Mouse (Mus musculus): ENCODE measurements at regions not wholly inside any gene's neighbourhood (a gene's known extent, or its start where the extent isn't known, plus 50 kb on each side); places are given as distances from the start of the nearest gene placed in this dataset.

DNA sequence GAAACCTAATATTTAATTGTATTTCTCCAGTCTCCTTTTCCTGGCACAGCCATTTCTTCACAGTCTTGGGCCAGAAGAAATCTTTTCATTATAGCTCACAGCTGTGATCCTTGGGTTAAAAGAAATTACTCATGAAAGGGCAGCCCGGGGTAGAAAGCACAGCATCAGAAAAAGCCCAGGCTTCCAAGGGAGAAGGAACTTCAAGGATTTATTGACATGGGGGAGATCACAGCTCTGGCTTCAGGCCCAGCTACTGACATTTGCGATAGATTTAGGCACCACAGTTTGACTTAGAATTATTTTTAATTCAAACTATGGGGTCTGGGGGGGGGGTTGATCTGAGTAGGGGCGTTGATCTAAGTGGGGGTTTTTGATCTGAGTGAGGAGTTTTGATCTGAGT, 291.3 kb downstream of the Gm9195 start:
- Histone ChIP-seq H3K9me3 (replicated peaks) (no peaks in the 10 kb centered on the region), H3K4me2 (no peak overlapping the region), H3K4me1 (replicated peaks) (no peaks in the 10 kb centered on the region), H3K4me3 (no peak overlapping the region), H3K36me3 (no peaks in the 10 kb centered on the region), H3K27ac (no peak overlapping the region), H3K9ac (no peak overlapping the region), H3K27me3 (no peaks in the 10 kb centered on the region)
- no peak for ATAC-seq (replicated peaks; ENCODE audit: insufficient number of reproducible peaks, insufficient read depth, low FRiP score, low read depth)
- 75% methylated on average over 3 of the region's 3 CpGs for WGBS

DNA sequence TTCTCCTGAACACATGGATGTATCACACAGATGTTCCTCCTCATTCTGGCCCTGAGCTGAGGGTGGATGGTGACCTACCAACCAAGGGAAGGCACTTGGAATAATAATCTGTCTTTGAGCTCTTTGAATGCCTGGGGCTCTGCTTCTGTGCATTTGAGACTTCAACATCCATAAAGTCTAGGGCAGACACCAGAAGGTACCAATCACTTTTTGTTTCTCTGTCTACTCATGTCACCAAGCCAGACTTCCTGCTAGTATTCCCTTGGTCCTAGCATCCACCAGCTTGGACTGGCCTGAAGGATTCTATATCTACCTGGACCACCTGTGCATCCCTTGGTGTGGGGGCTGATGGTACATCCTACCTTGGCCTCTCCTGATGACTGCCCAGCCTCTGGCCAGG, 291.7 kb downstream of the Gm9195 start:
- Histone ChIP-seq H3K27ac (no peak overlapping the region), H3K9ac (no peak overlapping the region), H3K4me3 (no peak overlapping the region), H3K27me3 (no peaks in the 10 kb centered on the region), H3K9me3 (replicated peaks) (no peaks in the 10 kb centered on the region), H3K4me2 (no peak overlapping the region), H3K4me1 (replicated peaks) (no peaks in the 10 kb centered on the region), H3K36me3 (no peaks in the 10 kb centered on the region)
- no peak for ATAC-seq (replicated peaks; ENCODE audit: insufficient number of reproducible peaks, insufficient read depth, low FRiP score, low read depth)

DNA sequence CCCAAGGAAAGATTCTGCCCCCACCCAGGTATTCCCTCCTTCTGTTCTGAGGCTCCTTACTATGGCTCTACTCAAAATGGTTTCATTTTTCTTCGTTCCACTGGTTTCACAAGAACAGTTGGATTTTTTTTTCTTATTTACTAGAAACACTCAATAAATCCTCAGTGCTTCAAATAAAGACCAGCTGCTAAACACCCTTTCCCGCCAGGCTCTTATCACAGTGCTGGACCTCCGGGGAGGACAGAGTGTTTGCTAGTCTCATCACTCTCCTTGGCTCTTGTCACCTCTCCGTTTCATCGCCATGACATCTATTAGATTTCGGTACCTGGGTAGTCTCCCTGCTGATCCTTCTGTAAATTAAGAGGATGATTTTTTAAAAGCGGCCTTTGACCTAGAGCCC, 293.7 kb downstream of the Gm9195 start:
- no peak overlapping the region for H3K4me3 ChIP-seq
- no peak for ATAC-seq (replicated peaks; ENCODE audit: insufficient number of reproducible peaks, insufficient read depth, low FRiP score, low read depth)
- H3K4me2 ChIP-seq: no peak overlapping the region
- H3K9ac ChIP-seq: no peak overlapping the region
- no peaks in the 10 kb centered on the region for H3K9me3 ChIP-seq (replicated peaks)
- no peaks in the 10 kb centered on the region for H3K4me1 ChIP-seq (replicated peaks)
- H3K36me3 ChIP-seq: no peaks in the 10 kb centered on the region
- WGBS: 27% methylated on average over 7 of the region's 7 CpGs
- no peak overlapping the region for H3K27ac ChIP-seq
- no peaks in the 10 kb centered on the region for H3K27me3 ChIP-seq

DNA sequence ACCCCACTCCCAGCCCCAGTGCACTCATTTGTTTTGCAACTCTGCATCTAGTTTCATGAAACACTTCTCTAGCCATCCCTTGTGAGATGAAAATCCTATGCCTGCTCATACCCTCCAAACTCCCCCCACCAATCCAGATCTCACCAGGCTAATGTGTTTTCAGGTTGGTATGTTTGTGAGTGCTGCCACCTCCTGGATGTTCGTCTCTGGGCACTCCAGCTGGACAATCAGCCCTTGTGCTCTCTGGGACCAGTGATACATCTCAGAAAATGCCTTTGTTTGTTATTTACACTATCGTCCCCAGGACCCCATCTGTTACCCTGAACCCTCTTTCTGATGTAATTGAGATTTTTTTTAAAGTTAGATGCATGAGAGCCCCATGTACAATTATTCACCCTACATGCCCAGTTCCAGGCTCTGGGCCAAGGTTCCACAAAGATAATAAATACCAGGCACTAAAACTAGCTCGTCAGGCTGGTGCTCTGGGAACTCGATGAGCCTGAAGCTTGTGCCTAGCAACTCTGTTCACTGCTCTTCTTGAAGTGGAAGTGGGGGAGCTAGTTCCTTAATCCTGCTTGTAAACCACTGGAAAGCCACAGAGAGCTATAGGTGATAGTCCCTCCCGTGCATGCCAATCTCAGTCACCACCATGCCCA, 304.2 kb downstream of the Gm9195 start:
- Histone ChIP-seq H3K4me1 (replicated peaks) (no peaks in the 10 kb centered on the region), H3K4me2 (no peak overlapping the region), H3K9ac (no peak overlapping the region), H3K4me3 (no peak overlapping the region), H3K27ac (no peak overlapping the region), H3K36me3 (no peaks in the 10 kb centered on the region), H3K9me3 (replicated peaks) (no peaks in the 10 kb centered on the region), H3K27me3 (no peaks in the 10 kb centered on the region)
- no peak for ATAC-seq (replicated peaks; ENCODE audit: insufficient number of reproducible peaks, insufficient read depth, low FRiP score, low read depth)
- 26% methylated on average over 5 of the region's 5 CpGs for WGBS

DNA sequence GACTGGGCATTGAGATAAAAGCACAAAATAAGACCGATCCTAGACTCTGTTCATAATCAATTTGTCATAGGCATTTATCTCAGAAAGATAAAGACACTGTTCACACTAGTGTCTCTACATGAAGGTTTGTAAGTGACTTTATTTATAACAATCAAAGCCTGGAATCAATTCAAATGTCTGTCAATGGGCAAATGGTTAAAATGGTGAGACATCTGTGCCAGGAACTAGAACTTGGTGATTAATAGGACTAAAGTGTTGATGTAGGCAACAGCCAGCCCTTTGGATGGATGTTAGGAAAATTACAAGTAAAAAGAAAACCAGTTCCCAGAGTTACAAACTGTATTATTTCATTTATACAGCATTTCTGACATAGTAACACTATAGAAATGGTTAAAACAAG, 315.9 kb downstream of the Gm9195 start:
- Histone ChIP-seq H3K9ac (no peak overlapping the region), H3K4me1 (replicated peaks) (no peaks in the 10 kb centered on the region), H3K27ac (no peak overlapping the region), H3K4me3 (no peak overlapping the region), H3K9me3 (replicated peaks) (no peaks in the 10 kb centered on the region), H3K27me3 (no peaks in the 10 kb centered on the region), H3K36me3 (no peaks in the 10 kb centered on the region), H3K4me2 (no peak overlapping the region)
- no peak for ATAC-seq (replicated peaks; ENCODE audit: insufficient number of reproducible peaks, insufficient read depth, low FRiP score, low read depth)
- WGBS: 59% methylated on average over 1 of the region's 1 CpGs

DNA sequence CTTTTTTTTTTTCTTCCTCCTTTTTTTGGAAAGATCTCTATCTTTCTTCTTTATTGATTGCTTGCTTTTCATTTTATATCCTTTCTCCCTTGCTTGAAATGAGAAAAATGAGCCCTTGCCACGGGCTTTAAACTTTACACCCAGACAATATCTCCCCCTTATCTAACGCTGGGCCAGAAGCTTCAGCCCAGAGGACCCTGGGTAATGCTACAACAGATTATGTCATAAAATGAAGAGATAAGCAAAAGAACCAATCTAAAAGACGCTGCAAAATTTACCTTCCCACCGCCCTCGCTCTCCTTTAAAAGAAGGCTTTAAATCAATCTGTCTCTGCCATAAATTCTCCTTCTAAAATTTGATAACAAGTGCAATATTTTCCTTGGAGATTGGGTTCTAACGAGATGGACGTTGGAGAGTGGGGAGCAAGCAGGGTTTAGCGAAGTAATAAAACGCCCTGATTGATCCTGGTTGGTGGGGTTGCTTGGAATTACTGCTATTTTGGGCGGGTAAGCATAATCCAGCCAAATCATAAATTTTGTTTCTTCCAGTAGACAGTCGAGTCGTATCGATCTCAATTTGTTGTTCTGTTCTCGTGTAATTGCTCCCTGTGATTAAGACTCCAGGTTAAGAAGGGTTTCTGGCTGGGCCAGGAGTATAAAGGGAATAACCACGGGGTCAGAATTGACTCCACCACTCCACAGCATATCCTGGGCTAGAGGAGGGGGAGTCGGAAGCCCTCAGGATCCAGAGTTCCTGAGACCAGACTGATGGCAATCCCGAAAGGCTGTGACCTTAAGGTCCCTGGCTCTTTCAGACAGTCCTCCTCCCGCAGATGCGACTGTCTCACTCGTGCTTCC, 318.9 kb downstream of the Gm9195 start:
- Histone ChIP-seq H3K4me2 (no peak overlapping the region), H3K27me3 (no peaks in the 10 kb centered on the region), H3K9me3 (replicated peaks) (no peaks in the 10 kb centered on the region), H3K9ac (no peak overlapping the region), H3K4me3 (no peak overlapping the region), H3K36me3 (no peaks in the 10 kb centered on the region), H3K27ac (no peak overlapping the region), H3K4me1 (replicated peaks) (no peaks in the 10 kb centered on the region)
- 65% methylated on average over 20 of the region's 20 CpGs for WGBS
- no peak for ATAC-seq (replicated peaks; ENCODE audit: insufficient number of reproducible peaks, insufficient read depth, low FRiP score, low read depth)

DNA sequence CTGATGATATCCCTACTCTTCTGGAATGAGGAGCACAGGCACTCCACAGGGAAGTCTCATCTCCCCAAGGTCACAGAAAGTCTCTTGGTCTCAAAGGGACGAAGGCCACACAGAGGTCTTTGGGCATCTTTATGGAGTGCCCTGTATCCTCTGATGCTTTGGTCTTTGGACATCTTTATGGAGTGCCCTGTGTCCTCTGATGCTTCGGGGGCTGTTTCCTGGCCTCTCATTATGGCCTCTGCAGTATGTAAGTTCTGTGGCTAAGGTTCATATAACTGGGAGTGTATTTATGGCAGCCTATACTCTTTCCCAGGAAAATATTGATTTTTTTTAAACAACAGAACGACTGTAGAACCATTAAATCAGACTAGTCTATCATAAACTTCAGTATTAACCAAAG, 319.9 kb downstream of the Gm9195 start:
- Histone ChIP-seq H3K4me1 (replicated peaks) (no peaks in the 10 kb centered on the region), H3K4me3 (no peak overlapping the region), H3K27ac (no peak overlapping the region), H3K9ac (no peak overlapping the region), H3K4me2 (no peak overlapping the region), H3K27me3 (no peaks in the 10 kb centered on the region), H3K36me3 (no peaks in the 10 kb centered on the region), H3K9me3 (replicated peaks) (no peaks in the 10 kb centered on the region)
- 78% methylated on average over 3 of the region's 3 CpGs for WGBS
- no peak for ATAC-seq (replicated peaks; ENCODE audit: insufficient number of reproducible peaks, insufficient read depth, low FRiP score, low read depth)

DNA sequence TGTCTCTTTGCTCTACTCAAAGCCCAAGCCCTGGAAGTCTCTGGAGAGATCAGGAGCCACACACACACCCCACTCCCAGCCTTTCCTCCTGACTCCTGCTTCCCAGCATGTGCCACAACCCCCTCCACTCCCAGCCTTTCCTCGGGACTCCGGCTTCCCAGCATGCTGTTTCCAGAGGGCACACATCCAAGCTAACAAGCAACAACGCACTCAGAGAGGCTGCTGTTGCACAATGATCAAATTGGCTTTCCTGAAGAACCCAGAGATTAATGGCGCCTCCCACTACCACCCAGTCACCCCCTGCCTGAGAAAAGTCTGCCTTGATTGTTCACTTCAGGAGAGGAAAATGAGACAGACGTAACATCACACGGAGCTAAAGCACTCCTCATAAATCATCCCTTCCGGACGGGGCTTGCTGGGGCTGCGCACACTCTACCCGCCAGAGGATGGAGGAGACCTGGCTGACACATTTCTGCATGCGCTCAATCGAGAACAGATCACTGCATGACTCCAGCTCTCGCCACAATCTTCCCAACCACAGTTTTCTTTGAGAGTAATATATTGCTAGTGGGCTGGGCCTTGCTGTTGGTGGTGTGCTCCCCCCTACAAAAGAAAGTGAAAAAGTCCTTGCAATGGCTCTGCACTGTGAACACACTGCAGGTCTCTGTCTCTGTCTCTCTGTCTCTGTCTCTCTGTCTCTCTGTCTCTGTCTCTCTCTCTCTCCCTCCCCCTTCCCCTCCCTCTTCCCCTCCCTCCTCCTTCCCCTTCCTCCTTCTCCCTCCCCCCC, 332.9 kb downstream of the Gm9195 start:
- Histone ChIP-seq H3K9ac (no peak overlapping the region), H3K4me3 (no peak overlapping the region), H3K27me3 (no peaks in the 10 kb centered on the region), H3K9me3 (replicated peaks) (no peaks in the 10 kb centered on the region), H3K36me3 (no peaks in the 10 kb centered on the region), H3K4me2 (peak overlapping the region; percentile 22; the same call in 1 of the 2 replicates), H3K4me1 (replicated peaks) (no peaks in the 10 kb centered on the region), H3K27ac (no peak overlapping the region)
- ATAC-seq (replicated peaks; ENCODE audit: insufficient number of reproducible peaks, insufficient read depth, low FRiP score, low read depth): no peak
- WGBS: 26% methylated on average over 13 of the region's 13 CpGs

DNA sequence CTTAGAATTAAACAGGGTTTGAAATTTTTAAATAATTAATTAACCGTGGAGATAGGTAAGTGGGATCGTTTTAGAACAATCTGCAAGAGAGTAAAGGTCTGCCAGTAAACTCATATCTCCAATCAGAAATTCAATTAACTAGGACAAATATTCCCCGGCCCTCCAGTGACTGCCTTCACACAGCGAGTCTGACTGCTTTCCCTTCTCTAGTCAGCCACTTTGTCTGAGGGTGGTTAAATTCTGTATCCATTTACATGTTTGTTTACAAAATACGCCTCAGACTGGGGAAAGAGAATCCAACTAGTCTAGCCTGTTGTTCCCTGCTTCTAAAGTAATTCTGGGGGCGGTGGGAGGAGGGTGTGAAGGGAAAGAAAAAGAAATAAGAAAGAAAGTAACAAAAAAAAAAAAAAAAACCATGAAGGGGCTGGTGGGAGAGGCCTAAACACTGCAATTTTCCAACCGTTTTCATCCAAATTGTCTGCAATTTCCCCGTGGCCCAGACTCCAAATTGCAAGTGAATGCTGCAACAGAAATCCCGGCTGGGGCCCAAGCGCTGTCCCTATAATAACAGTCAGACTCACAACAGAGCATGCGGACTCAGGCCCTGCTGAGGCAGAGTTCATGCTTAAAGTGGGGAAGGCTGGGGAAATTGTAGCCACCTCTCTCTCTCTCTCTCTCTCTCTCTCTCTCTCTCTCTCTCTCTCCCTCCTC, 336.3 kb downstream of the Gm9195 start:
- no peak overlapping the region for H3K4me3 ChIP-seq
- H3K27me3 ChIP-seq: 0 out of 2 replicates have a peak, but pooled peaks cover 2% of the 10 kb centered on the region
- no peaks in the 10 kb centered on the region for H3K9me3 ChIP-seq (replicated peaks)
- 39% methylated on average over 11 of the region's 11 CpGs for WGBS
- no peak for ATAC-seq (replicated peaks; ENCODE audit: insufficient number of reproducible peaks, insufficient read depth, low FRiP score, low read depth)
- H3K4me2 ChIP-seq: no peak overlapping the region
- no peak overlapping the region for H3K27ac ChIP-seq
- no peaks in the 10 kb centered on the region for H3K4me1 ChIP-seq (replicated peaks)
- no peak overlapping the region for H3K9ac ChIP-seq
- no peaks in the 10 kb centered on the region for H3K36me3 ChIP-seq

DNA sequence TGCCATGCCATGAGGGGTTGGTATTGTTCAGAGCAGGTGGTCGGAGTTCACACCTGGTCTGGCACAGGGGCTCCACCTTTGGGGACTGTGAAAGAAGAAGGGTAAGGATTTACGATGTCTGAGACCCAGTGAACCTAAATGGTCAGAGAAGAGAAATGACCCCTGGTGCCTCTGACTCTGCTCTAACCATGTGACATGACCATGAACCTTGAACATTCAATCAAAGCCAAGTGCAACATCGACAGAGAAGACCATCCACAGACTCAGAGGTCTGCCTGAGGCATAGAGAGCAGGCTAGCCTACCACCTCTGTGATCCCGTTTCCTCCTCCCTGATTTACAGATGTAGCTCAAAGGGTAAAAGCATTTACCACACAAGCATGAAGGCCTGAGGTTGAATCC, 340.0 kb downstream of the Gm9195 start:
- no peak overlapping the region for H3K27ac ChIP-seq
- H3K36me3 ChIP-seq: no peaks in the 10 kb centered on the region
- no peak overlapping the region for H3K4me2 ChIP-seq
- no peak overlapping the region for H3K4me3 ChIP-seq
- H3K9ac ChIP-seq: no peak overlapping the region
- 70% methylated on average over 4 of the region's 4 CpGs for WGBS
- ATAC-seq (replicated peaks; ENCODE audit: insufficient number of reproducible peaks, insufficient read depth, low FRiP score, low read depth): no peak
- no peaks in the 10 kb centered on the region for H3K9me3 ChIP-seq (replicated peaks)
- H3K27me3 ChIP-seq: peaks cover 7% of the 10 kb centered on the region; the same call in 1 of the 2 replicates
- no peaks in the 10 kb centered on the region for H3K4me1 ChIP-seq (replicated peaks)

DNA sequence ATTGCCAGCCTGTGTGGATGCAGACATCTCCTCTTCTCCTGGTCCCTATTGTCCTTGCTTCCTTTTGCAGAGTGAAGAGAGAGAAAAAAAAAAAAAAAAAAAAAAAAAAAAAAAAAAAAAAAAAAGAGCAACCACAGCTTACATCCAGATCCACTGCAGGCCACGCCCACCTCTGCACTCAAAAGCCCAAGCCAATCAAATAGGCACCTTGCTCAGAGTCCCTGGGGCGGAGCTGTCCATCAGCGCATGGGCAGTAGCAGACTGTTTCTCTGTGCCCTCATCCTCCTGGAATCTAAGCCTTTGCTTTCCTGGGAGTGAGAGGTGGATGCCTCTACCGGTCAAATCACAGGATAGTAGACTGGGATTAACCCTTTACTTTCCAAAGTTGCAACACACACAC, 342.2 kb downstream of the Gm9195 start:
- no peak for ATAC-seq (replicated peaks; ENCODE audit: insufficient number of reproducible peaks, insufficient read depth, low FRiP score, low read depth)

More for the DNA sequence above, 342.2 kb downstream of the Gm9195 start:
- no peak overlapping the region for H3K9ac ChIP-seq
- H3K27me3 ChIP-seq: peaks cover 7% of the 10 kb centered on the region; the same call in 1 of the 2 replicates
- WGBS: 15% methylated on average over 4 of the region's 4 CpGs
- no peak overlapping the region for H3K4me3 ChIP-seq
- no peak overlapping the region for H3K27ac ChIP-seq
- no peaks in the 10 kb centered on the region for H3K36me3 ChIP-seq
- H3K9me3 ChIP-seq (replicated peaks): no peaks in the 10 kb centered on the region
- H3K4me1 ChIP-seq (replicated peaks): no peaks in the 10 kb centered on the region
- no peak overlapping the region for H3K4me2 ChIP-seq
